Mouse (Mus musculus): ENCODE measurements around the gene Prdm16.

The Prdm16 gene

GRCm38 (mm10) chr4:154313622-154313967 is 323.1 kb downstream of the Prdm16 start:
- no peak for DNase-seq

DNA sequence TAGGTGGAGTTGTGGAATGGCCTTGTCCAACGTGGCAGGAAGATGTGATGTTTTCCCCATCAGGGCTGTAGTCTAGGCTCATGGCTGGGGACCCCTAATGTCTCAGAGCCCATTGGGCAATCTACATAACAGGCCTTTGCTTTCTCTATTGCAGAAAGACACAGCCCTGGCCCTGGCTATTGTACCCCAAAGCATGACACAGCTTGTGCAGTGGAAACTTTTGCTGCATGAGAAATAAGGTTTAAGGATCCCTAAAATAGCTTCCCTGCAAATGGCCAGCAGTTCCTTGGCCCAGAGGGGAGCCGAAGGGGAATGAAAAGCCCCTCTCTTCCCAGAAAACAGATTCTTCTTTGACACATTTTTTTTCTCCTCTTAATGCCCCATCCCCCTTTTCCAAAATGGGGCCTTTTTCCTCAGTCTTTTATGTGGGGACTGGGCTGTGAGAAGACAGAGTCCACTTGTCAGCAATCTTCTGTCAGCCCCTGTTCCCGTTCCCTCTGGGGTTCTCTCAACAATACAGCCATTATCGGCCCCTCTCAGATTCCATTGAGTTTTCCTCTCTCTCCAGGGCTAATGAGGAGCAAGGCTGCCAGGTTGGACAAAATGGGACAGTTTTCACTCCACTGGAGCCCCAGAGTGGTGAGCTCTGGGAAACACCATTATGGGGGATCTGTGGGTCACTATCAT is 323.6 kb downstream of the Prdm16 start:
- no peak for DNase-seq

GRCm38 (mm10) chr4:154312143-154312812 is 324.4 kb downstream of the Prdm16 start:
- no peak for DNase-seq

DNA sequence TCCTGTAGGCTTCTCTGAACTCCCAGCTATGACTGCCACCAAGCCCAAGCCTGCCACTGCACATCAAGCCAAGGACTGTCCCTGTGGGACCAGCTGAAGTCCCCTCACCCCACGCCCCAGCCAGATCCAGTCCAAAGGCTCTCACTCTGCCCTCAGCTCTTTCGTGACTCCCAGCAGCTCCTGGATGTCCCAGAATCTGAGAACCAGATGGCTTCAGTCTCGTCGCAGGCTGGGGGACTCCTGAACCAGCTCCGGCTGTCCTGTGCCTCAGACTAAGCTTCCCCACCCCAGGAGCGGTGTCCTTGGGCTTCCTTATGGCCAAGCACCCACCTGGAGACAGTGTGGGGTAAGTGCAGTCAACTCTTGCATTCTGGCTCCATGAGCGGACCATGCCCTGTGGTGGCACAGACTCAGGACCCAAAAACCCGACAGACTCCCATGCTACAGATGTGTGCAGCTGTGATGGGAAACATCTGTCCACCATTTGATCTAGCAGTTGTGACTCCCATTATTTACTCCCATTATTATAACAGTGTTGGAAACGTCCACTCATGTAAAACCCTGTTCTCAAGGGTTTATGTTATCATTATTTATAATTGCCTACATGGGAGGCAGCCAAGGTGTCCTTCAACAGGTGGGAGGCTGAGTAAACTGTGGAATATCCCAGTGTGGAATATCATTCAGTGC is 326.0 kb downstream of the Prdm16 start:
- no peak for DNase-seq

GRCm38 (mm10) chr4:154309131-154309530 is 327.5 kb downstream of the Prdm16 start:
- DNase-seq: no peak

DNA sequence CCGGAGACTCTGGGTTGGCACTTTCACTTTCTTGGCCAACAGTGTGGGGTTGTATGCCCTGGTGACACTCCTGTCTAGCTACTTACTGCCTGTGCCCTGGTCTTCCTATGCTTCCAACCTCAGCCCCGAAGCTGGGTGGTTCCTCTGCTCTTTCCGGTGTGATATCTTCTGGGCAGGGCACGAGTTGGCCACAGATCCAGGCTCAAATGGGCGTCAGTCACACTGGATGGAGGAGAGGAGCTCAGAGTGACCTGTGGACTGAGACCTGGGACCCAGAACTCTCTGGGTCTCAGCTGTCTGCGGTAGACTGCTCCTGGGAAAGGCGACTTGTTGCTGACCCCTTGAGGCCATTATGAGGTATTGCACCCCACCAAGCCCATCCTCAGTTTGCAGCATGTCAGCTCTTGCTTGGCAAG is 335.2 kb downstream of the Prdm16 start, which contains the start of gene Arhgef16:
Gene Arhgef16 (minus strand): TSS at position 211 of the 416 bp plus-strand sequence.
- DNase-seq: peak; percentile 61 to 69

- DNase-seq: peak; percentile 86 to 90
Measured at GRCm38 (mm10) chr4:154299541-154300271, 337.0 kb downstream of the Prdm16 start.

DNA sequence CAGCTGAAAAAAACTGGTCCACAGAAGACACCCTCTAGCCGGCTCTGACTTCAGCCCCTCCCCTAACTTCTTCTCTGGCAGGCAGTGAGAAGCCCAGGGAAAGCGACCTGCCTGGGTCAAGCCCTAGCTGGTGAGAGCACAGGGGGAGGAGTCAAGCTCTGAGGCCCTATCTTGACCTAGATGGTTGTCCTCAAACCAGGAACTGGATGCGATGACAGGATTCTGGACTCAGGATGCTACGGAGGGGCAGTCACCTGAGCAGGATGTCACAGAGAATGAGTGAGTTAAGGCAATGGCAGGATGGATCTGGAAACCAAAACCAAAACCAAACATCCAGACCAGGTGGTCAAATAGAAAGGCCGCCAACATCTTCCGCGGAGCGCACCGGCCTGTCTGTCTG is 338.9 kb downstream of the Prdm16 start:
- peak; percentile 83 to 85 for DNase-seq

- DNase-seq: peak; percentile 91 to 92
Measured at GRCm38 (mm10) chr4:154294262-154294731, 342.4 kb downstream of the Prdm16 start.

GRCm38 (mm10) chr4:154293735-154294201 is 342.9 kb downstream of the Prdm16 start:
- DNase-seq: peak; percentile 39 to 45

DNA sequence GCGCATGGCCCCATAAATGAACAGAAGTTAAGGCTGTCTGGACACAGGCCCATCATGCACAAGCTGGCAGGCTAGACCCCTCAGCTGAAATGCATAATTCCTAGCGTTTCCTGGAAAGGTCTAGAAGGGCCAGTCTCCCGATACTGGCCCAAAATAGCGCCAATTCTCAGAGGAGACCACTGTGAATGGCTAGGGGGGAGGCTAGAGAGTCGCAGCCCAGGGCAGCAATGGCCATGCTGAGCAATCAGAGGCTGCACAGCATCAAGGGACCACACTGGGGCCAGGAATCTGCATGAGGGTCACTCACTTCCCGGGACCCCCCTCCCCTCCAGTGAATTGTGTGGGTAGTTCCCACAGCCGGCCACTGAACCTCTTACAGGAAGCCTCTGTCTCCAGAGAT is 353.0 kb downstream of the Prdm16 start:
- DNase-seq: no peak

- no peak for DNase-seq
Measured at GRCm38 (mm10) chr4:154279481-154279880, 357.2 kb downstream of the Prdm16 start.

GRCm38 (mm10) chr4:154273000-154273399 is 363.7 kb downstream of the Prdm16 start:
- peak; percentile 54 to 77 for DNase-seq

DNA sequence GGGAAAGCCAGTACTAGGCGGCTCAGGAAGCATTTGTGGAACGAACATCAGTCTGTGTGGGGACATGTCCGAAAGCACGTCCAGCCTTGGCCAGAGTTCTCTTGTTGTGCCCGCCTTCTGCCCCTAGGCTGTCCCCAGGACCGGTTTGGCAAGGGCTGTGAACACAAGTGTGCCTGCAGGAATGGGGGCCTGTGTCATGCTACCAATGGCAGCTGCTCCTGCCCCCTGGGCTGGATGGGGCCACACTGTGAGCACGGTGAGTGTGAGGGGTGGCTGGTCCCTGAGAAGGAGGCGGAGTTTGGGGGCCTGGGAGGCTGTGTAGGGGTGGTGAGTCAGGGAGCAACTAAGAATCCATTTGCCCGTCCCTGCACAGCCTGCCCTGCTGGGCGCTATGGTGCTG is 367.2 kb downstream of the Prdm16 start:
- DNase-seq: peak; percentile 26 to 36

- no peak for DNase-seq
Measured at GRCm38 (mm10) chr4:154267511-154267910, 369.2 kb downstream of the Prdm16 start.
